Mouse (Mus musculus): Measurements from ENCODE around the gene Slc26a8. TPM values are rescaled to one million over a fixed set of nuclear protein-coding genes. Genes with fewer than 3 reads are reported as not detected.

The Slc26a8 gene
- total RNA-seq, 1 experiment = 1.1 TPM

DNA sequence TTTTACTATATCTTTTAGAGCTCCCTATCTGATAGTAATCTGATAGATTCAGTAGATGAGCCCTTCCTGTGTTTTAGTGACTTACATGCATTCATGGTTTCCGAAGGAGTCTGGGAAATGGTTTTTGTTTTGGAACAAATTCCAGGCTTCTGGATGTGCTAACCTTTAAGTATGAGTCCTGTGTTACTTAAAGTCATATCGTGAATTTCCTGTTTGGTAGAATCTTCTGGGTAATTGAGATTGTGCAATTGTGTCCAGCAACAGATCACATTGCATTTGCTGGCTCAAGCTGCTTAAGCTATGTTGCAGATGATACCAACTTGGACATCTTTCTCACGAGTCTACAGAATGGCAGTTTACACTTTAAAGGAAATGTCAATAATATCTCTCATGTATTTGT, 3.1 kb upstream of the Slc26a8 start:
- H3K9ac ChIP-seq (ENCODE audit: insufficient read depth, low read depth, low read length, poor library complexity, severe bottlenecking) = no peak overlapping the region
- TF ChIP-seq ZC3H11A (IDR thresholded peaks at IDR 0.05; ENCODE audit: borderline replicate concordance, low read depth, low read length) = no peak
- TF ChIP-seq MAFK (IDR thresholded peaks at IDR 0.05; ENCODE audit: insufficient read depth, low read depth, low read length) = no peak
- TF ChIP-seq HCFC1 (IDR thresholded peaks at IDR 0.05; ENCODE audit: borderline replicate concordance, insufficient read depth, low read length) = no peak
- TF ChIP-seq ZNF384 (IDR thresholded peaks at IDR 0.05; ENCODE audit: low read depth, low read length) = no peak
- TF ChIP-seq CHD2 (IDR thresholded peaks at IDR 0.05; ENCODE audit: low read depth, low read length) = no peak
- H3K36me3 ChIP-seq (ENCODE audit: control insufficient read depth, insufficient read depth, low read length, poor library complexity, severe bottlenecking) = peaks cover 3% of the 10 kb centered on the region; the same call in 1 of the 2 replicates
- no peak for DNase-seq (ENCODE audit: low read depth, low spot score)
- H3K4me1 ChIP-seq (ENCODE audit: control insufficient read depth in 2 of 2, insufficient read depth in 2 of 2, low read length in 2 of 2, poor library complexity in 1 of 2) = peaks cover 0 to 9% of the 10 kb centered on the region in 2 experiments; a peak in 2 of 4 replicates
- H3K27ac ChIP-seq (ENCODE audit: insufficient read depth, low read depth, low read length, poor library complexity, severe bottlenecking) = no peak overlapping the region
- no peaks in the 10 kb centered on the region for H3K9me3 ChIP-seq (ENCODE audit: control insufficient read depth, insufficient read depth, low read depth, low read length)
- in situ Hi-C loops (cut with MboI; ENCODE audit: low sequenced_read_pairs in 2 of 2, unreplicated experiment in 2 of 2) = no loop called here
- peak overlapping the region in 1 of 2 experiments; percentile 90; a peak in 1 of 4 replicates for H3K4me3 ChIP-seq (ENCODE audit: insufficient read depth in 1 of 2, low read depth in 1 of 2, low read length in 2 of 2, poor library complexity in 1 of 2, severe bottlenecking in 1 of 2)

DNA sequence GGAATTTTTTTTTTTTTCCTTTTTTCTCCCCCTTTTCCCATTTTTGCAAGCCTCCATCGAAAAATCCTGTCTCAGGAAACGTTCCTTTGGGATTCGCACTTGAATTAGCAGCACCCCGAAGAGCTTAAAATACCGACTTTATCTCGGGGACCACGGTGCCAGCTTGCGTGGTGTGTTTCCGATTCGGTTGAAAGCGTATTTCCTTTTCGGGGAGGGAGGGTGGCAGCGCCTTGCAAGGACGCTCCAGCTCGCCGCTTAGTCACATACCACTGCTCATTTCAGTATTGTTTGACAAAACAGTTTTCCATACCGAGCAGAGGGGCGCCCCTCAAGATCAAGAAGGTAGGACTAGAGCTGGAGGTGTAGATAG, 2.3 kb upstream of the Slc26a8 start:
- TF ChIP-seq MAFK (IDR thresholded peaks at IDR 0.05; ENCODE audit: insufficient read depth, low read depth, low read length) (no peak), ZNF384 (IDR thresholded peaks at IDR 0.05; ENCODE audit: low read depth, low read length) (0 out of 2 replicates have a peak, but pooled peaks have one; percentile 42), CHD2 (IDR thresholded peaks at IDR 0.05; ENCODE audit: low read depth, low read length) (no peak), ZC3H11A (IDR thresholded peaks at IDR 0.05; ENCODE audit: borderline replicate concordance, low read depth, low read length) (no peak), HCFC1 (IDR thresholded peaks at IDR 0.05; ENCODE audit: borderline replicate concordance, insufficient read depth, low read length) (no peak)
- H3K4me1 ChIP-seq (ENCODE audit: control insufficient read depth in 2 of 2, insufficient read depth in 2 of 2, low read length in 2 of 2, poor library complexity in 1 of 2) = peaks cover 0 to 6% of the 10 kb centered on the region in 2 experiments; a peak in 2 of 4 replicates

DNA sequence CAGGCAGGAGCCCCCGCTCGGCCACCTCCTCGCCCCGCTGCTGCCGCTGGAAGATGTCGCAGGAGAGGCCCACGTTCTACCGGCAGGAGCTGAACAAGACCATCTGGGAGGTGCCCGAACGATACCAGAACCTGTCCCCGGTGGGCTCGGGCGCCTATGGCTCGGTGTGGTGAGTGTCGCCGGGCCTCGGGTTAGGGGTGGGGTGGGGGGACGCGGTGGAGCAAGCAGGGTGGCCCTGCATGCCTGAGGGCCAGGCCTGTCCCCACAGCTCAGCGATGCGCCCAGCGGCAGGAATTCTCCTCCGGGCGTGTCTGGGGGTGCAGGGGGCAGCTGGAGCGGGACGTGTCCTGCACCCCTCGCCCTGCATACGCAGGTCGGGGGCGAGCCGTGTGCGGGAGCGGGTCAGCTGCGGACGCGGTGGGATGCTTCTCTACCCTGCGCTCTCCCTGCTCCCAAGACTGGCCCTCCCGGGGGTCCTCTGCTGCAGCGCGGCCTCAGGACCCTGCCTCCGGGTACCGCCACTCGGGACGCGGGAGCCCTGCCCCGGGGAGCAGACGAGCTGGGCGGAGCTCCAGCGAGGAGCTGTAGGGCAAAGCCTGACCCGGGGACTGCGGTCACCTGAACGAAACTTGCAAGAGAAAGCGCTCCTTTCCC, 1.8 kb upstream of the Slc26a8 start:
- Histone ChIP-seq H3K4me3 (ENCODE audit: insufficient read depth in 1 of 2, low read depth in 1 of 2, low read length in 2 of 2, poor library complexity in 1 of 2, severe bottlenecking in 1 of 2) (peak overlapping the region; percentile 79 to 90), H3K9ac (ENCODE audit: insufficient read depth, low read depth, low read length, poor library complexity, severe bottlenecking) (peak overlapping the region; percentile 91), H3K9me3 (ENCODE audit: control insufficient read depth, insufficient read depth, low read depth, low read length) (no peaks in the 10 kb centered on the region), H3K4me1 (ENCODE audit: control insufficient read depth in 2 of 2, insufficient read depth in 2 of 2, low read length in 2 of 2, poor library complexity in 1 of 2) (peaks cover 0 to 6% of the 10 kb centered on the region in 2 experiments; a peak in 2 of 4 replicates), H3K27ac (ENCODE audit: insufficient read depth, low read depth, low read length, poor library complexity, severe bottlenecking) (peak overlapping the region; percentile 26), H3K36me3 (ENCODE audit: control insufficient read depth, insufficient read depth, low read length, poor library complexity, severe bottlenecking) (peaks cover 3% of the 10 kb centered on the region; the same call in 1 of the 2 replicates)
- in situ Hi-C loops (cut with MboI; ENCODE audit: low sequenced_read_pairs in 2 of 2, unreplicated experiment in 2 of 2) = no loop called here
- no peak for TF ChIP-seq HCFC1 (IDR thresholded peaks at IDR 0.05; ENCODE audit: borderline replicate concordance, insufficient read depth, low read length)
- no peak for TF ChIP-seq MAFK (IDR thresholded peaks at IDR 0.05; ENCODE audit: insufficient read depth, low read depth, low read length)
- TF ChIP-seq CHD2 (IDR thresholded peaks at IDR 0.05; ENCODE audit: low read depth, low read length) = no peak
- TF ChIP-seq ZC3H11A (IDR thresholded peaks at IDR 0.05; ENCODE audit: borderline replicate concordance, low read depth, low read length) = no peak
- TF ChIP-seq ZNF384 (IDR thresholded peaks at IDR 0.05; ENCODE audit: low read depth, low read length) = no peak; the same call in 1 of the 2 replicates
- no peak for DNase-seq (ENCODE audit: low read depth, low spot score)

More for the DNA sequence above, 2.3 kb upstream of the Slc26a8 start:
- DNase-seq (ENCODE audit: low read depth, low spot score) = no peak
- Histone ChIP-seq H3K27ac (ENCODE audit: insufficient read depth, low read depth, low read length, poor library complexity, severe bottlenecking) (no peak overlapping the region), H3K36me3 (ENCODE audit: control insufficient read depth, insufficient read depth, low read length, poor library complexity, severe bottlenecking) (peaks cover 3% of the 10 kb centered on the region; the same call in 1 of the 2 replicates), H3K9ac (ENCODE audit: insufficient read depth, low read depth, low read length, poor library complexity, severe bottlenecking) (peak overlapping the region; percentile 91), H3K4me3 (ENCODE audit: insufficient read depth in 1 of 2, low read depth in 1 of 2, low read length in 2 of 2, poor library complexity in 1 of 2, severe bottlenecking in 1 of 2) (peak overlapping the region; percentile 79 to 90), H3K9me3 (ENCODE audit: control insufficient read depth, insufficient read depth, low read depth, low read length) (no peaks in the 10 kb centered on the region)
- in situ Hi-C loops (cut with MboI; ENCODE audit: low sequenced_read_pairs in 2 of 2, unreplicated experiment in 2 of 2) = no loop called here

- peak within 1 kb of the TSS; percentile 63 for H3K27ac ChIP-seq (ENCODE audit: insufficient read depth, low read depth, low read length, poor library complexity, severe bottlenecking)
- DNase-seq (ENCODE audit: low read depth, low spot score) = peak; percentile 99
- H3K9me3 ChIP-seq (ENCODE audit: control insufficient read depth, insufficient read depth, low read depth, low read length) = no peaks in the 10 kb centered on the region
- H3K4me3 ChIP-seq (ENCODE audit: insufficient read depth in 1 of 2, low read depth in 1 of 2, low read length in 2 of 2, poor library complexity in 1 of 2, severe bottlenecking in 1 of 2) = peak within 1 kb of the TSS; percentile 79 to 90
- peak within 1 kb of the TSS; percentile 91 for H3K9ac ChIP-seq (ENCODE audit: insufficient read depth, low read depth, low read length, poor library complexity, severe bottlenecking)
- peaks cover 3% of the 10 kb centered on the region; the same call in 1 of the 2 replicates for H3K36me3 ChIP-seq (ENCODE audit: control insufficient read depth, insufficient read depth, low read length, poor library complexity, severe bottlenecking)
- TF ChIP-seq HCFC1 (IDR thresholded peaks at IDR 0.05; ENCODE audit: borderline replicate concordance, insufficient read depth, low read length) (peak; percentile 57), CHD2 (IDR thresholded peaks at IDR 0.05; ENCODE audit: low read depth, low read length) (peak; percentile 99), ZC3H11A (IDR thresholded peaks at IDR 0.05; ENCODE audit: borderline replicate concordance, low read depth, low read length) (no peak)
- peaks cover 0 to 4% of the 10 kb centered on the region in 2 experiments; a peak in 2 of 4 replicates for H3K4me1 ChIP-seq (ENCODE audit: control insufficient read depth in 2 of 2, insufficient read depth in 2 of 2, low read length in 2 of 2, poor library complexity in 1 of 2)
- in situ Hi-C loops (cut with MboI; ENCODE audit: low sequenced_read_pairs in 2 of 2, unreplicated experiment in 2 of 2) = no loop called here
Measured at GRCm38 (mm10) chr17:28690776-28691686, 998 bp upstream of the Slc26a8 start, which contains the start of gene Mapk14. Gene Mapk14 (plus strand): TSS chr17:28691329.

Measured in ES-E14 (cell line).